Mouse (Mus musculus): ENCODE results near the gene Mst1r.

GRCm38 (mm10) chr9:107955613-107956289, 49.1 kb downstream of the Mst1r start:
- TF ChIP-seq CTCF (IDR thresholded peaks at IDR 0.05; ENCODE audit: insufficient read depth, low read length) (no peak), POLR2A (IDR thresholded peaks at IDR 0.05; ENCODE audit: borderline replicate concordance, extremely low read depth, low read depth, low read length) (no peak)
